Mouse (Mus musculus): ENCODE data around the gene Tmem189. TPM values are rescaled to one million over a fixed set of nuclear protein-coding genes. Genes with fewer than 3 reads are reported as not detected.

Tmem189 gene
- total RNA-seq, 2 experiments from 2014 or later: 13.0 to 14.9 TPM

GRCm38 (mm10) chr2:167688126-167688497 lies 1.5 kb downstream of the Tmem189 start:
- intact Hi-C loops (cut with DNase I): loop anchor here (10.0 kb wide), 1 partner anchor 327 kb away; the partner anchor contains the start of gene Ripor3
- DNase-seq: no peak
- no peak for TF ChIP-seq CTCF (IDR thresholded peaks at IDR 0.05)
- Histone ChIP-seq H3K4me3 (peak overlapping the region; percentile 93), H3K27ac (peak overlapping the region; percentile 98)

- DNase-seq: peak; percentile 72
- TF ChIP-seq CTCF (IDR thresholded peaks at IDR 0.05): no peak
- H3K27ac ChIP-seq: peak overlapping the region; percentile 98
- intact Hi-C loops (cut with DNase I): loop anchor here (10.0 kb wide), 1 partner anchor 327 kb away; the partner anchor contains the start of gene Ripor3
- H3K4me3 ChIP-seq: peak overlapping the region; percentile 93
These were observed 1.9 kb downstream of the Tmem189 start for GRCm38 (mm10) chr2:167687651-167688101.

DNA sequence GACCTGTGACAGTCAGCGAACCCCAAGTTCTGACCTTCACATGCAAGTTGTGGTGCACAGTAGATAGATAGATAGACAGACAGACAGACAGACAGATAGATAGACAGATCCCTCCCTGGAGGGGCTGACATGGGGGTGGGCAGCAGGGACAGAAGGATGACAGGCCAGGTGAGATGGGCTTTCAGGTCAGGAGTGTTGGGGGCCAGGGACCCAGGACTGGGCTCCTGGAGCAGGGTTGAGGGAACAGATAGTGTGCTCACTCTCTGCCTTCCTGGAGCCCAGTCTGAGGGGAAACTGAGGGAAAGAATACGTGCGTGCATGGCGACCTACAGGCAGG lies 2.4 kb downstream of the Tmem189 start:
- intact Hi-C loops (cut with DNase I): loop anchor here (10.0 kb wide), 1 partner anchor 328 kb away; the partner anchor contains the start of gene Ripor3
- TF ChIP-seq CTCF (IDR thresholded peaks at IDR 0.05): no peak
- DNase-seq: no peak
- no peak overlapping the region for H3K4me3 ChIP-seq
- peak overlapping the region; percentile 98 for H3K27ac ChIP-seq

- H3K27ac ChIP-seq: peak overlapping the region; percentile 98
- no peak overlapping the region for H3K4me3 ChIP-seq
- intact Hi-C loops (cut with DNase I): loop anchor here (10.0 kb wide), 1 partner anchor 328 kb away; the partner anchor contains the start of gene Ripor3
- DNase-seq: no peak
- no peak for TF ChIP-seq CTCF (IDR thresholded peaks at IDR 0.05)
These were observed 3.0 kb downstream of the Tmem189 start for GRCm38 (mm10) chr2:167686382-167687249.

DNA sequence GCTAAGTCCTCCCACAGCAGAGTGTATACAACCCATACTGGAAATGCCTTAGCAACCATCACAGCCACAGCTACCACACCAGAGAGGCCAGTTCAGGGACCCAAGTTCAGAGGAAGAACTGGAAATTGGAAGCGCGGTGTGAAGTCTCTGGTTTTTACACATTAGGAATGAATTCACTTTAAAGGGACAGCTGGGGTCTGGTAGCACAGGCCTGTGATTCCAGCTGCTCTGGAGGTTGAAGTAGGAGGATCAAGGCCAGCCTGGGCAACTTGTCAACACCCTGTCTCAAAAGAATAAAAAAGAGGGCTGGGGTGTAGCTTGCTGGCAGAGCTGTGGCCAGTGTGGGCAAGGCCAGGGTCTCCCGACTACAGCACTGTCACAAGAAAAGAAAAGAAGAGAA lies 3.8 kb downstream of the Tmem189 start:
- no peak overlapping the region for H3K4me3 ChIP-seq
- no peak for DNase-seq
- peak overlapping the region; percentile 98 for H3K27ac ChIP-seq
- intact Hi-C loops (cut with DNase I): loop anchor here (1.0 to 10.0 kb wide), 2 partner anchors 209 to 329 kb away; partner anchors contain the start of gene Ripor3
- no peak for TF ChIP-seq CTCF (IDR thresholded peaks at IDR 0.05)

- H3K4me3 ChIP-seq: no peak overlapping the region
- TF ChIP-seq CTCF (IDR thresholded peaks at IDR 0.05): peak; percentile 99
- intact Hi-C loops (cut with DNase I): loop anchor here (1.0 to 10.0 kb wide), 2 partner anchors 210 to 330 kb away; partner anchors contain the start of gene Ripor3
- H3K27ac ChIP-seq: 0 out of 2 replicates have a peak overlapping the region, but pooled peaks have one; percentile 24
- peak; percentile 94 for DNase-seq
These were observed 4.5 kb downstream of the Tmem189 start for GRCm38 (mm10) chr2:167685137-167685536.

DNA sequence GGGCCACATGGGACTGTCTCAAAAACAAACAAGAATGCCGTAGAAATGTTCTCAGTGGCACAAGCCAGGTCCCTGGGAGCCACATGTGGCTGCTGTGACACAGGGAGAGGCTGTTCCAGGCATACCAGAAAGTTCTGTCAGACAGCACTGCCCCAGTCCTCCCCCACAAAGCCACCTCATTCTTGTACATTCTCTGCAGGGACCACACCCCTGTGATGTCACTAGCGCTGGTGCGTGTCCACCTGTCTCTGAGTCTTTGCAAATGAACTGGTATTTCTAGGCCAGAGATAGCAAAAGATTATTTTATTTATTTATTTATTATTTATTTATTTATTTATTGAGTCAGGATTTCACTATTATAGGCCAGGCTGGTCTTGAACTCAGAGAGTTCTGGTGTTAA lies 5.9 kb downstream of the Tmem189 start:
- TF ChIP-seq CTCF (IDR thresholded peaks at IDR 0.05): no peak
- intact Hi-C loops (cut with DNase I): loop anchor here (10.0 kb wide), 1 partner anchor 331 kb away; the partner anchor contains the start of gene Ripor3
- Histone ChIP-seq H3K4me3 (no peak overlapping the region), H3K27ac (no peak overlapping the region)
- DNase-seq: no peak

DNA sequence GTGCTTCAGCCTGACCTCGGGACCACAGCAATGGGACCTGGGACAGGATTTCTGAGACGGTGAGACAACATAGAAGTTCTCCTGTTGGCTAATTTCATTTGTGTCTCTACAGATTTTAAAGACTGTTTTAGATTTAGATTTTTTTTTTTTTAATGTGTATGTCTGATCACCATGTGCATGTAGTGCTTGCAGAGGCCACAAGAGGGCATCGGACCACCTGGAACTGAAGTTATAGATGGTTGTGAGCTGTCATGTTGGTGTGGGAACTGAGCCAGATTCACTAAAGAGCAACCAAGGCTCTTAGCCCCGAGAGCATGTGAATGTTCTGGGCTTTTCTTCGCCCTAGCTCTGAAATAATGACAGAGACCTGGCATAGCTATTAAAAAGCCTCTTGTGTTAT lies 9.0 kb downstream of the Tmem189 start:
- Histone ChIP-seq H3K4me3 (no peak overlapping the region), H3K27ac (no peak overlapping the region)
- peak; percentile 67 for DNase-seq
- intact Hi-C loops (cut with DNase I): loop anchor here (1.0 to 10.0 kb wide), 2 partner anchors 39 to 334 kb away; partner anchors contain the start of gene Ripor3
- TF ChIP-seq CTCF (IDR thresholded peaks at IDR 0.05): peak; percentile 74

GRCm38 (mm10) chr2:167679902-167680430 lies 9.7 kb downstream of the Tmem189 start:
- Histone ChIP-seq H3K4me3 (no peak overlapping the region), H3K27ac (no peak overlapping the region)
- TF ChIP-seq CTCF (IDR thresholded peaks at IDR 0.05): peak; percentile 91
- intact Hi-C loops (cut with DNase I): loop anchor here (1.0 to 10.0 kb wide), 3 partner anchors 39 to 335 kb away; partner anchors contain the start of gene Ripor3
- peak; percentile 90 for DNase-seq

DNA sequence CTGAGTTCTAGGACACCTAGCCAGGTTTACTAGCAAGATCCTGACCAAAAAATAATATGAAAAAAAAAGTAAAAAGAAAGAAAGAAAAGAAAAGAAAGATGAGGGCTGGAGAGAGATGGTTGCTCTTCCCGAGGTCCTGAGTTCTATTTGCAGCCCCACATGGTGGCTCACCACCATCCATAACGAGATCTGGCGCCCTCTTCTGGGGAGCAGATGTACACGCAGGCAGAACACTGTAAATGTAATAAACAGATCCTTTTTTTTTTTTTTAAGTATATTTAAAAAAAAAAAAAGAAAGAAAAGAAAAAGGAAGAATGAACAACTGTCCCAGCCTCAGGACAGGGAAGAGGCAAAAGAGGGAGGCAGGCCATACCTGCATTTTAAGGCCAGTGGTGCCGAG lies 11.0 kb downstream of the Tmem189 start:
- intact Hi-C loops (cut with DNase I): loop anchor here (2.0 kb wide), 1 partner anchor 146 kb away; no protein-coding TSS in a partner anchor
- DNase-seq: peak; percentile 5
- Histone ChIP-seq H3K27ac (no peak overlapping the region), H3K4me3 (no peak overlapping the region)
- TF ChIP-seq CTCF (IDR thresholded peaks at IDR 0.05): peak; percentile 58

GRCm38 (mm10) chr2:167675120-167675909 lies 14.3 kb downstream of the Tmem189 start:
- DNase-seq: peak; percentile 50
- TF ChIP-seq CTCF (IDR thresholded peaks at IDR 0.05): peak; percentile 68
- intact Hi-C loops (cut with DNase I): no loop called here
- Histone ChIP-seq H3K27ac (no peak overlapping the region), H3K4me3 (no peak overlapping the region)

GRCm38 (mm10) chr2:167672212-167672685 lies 17.4 kb downstream of the Tmem189 start:
- TF ChIP-seq CTCF (IDR thresholded peaks at IDR 0.05): no peak
- H3K27ac ChIP-seq: peak overlapping the region; percentile 24
- intact Hi-C loops (cut with DNase I): no loop called here
- DNase-seq: no peak
- peak overlapping the region; percentile 32 for H3K4me3 ChIP-seq

All from gastrocnemius, adult 2 months (tissue).